Mouse (Mus musculus) limb, embryonic 11.5 days (tissue): ENCODE data around the gene Dbn1. TPM values are rescaled to one million over a fixed set of nuclear protein-coding genes. Genes with fewer than 3 reads are reported as not detected.
A peak's percentile ranks its signal among the peaks of the same experiment; 100 is the strongest.

Experiments
- ATAC-seq: fragments of 200-750 bp; cut with Nextera tagmentation; 2 replicates; pipeline ENCODE4 v1.8.0; 2017; ENCODE audit warnings: low read depth; ENCODE audit not compliant: insufficient number of reproducible peaks, low FRiP score, low TSS enrichment
- DNase-seq: peaks from one replicate; pipeline ENCODE4 v3.0.0-alpha.2; 2015; ENCODE audit warnings: low spot score
- H3K27ac ChIP-seq: fragments of 300-500 bp; sonication (generic); replicated peaks from 2 replicates; pipeline ENCODE4 v1.5.1; 2014; ENCODE audit warnings: low read depth, mild to moderate bottlenecking, low read length
- H3K27me3 ChIP-seq: fragments of 300-500 bp; sonication (generic); 2 replicates; pipeline ENCODE4 v1.6.1; 2014; ENCODE audit warnings: mild to moderate bottlenecking, low read length, mixed read lengths; ENCODE audit not compliant: control insufficient read depth, insufficient read depth
- H3K36me3 ChIP-seq: fragments of 300-500 bp; sonication (generic); 2 replicates; pipeline ENCODE4 v1.6.1; 2014; ENCODE audit warnings: mild to moderate bottlenecking, low read length, moderate library complexity, mixed read lengths; ENCODE audit not compliant: control insufficient read depth, insufficient read depth
- H3K4me1 ChIP-seq: fragments of 300-500 bp; sonication (generic); 2 replicates; pipeline ENCODE4 v1.6.1; 2014; ENCODE audit warnings: low read length, mixed read lengths; ENCODE audit not compliant: control insufficient read depth, insufficient read depth
- H3K4me2 ChIP-seq: fragments of 300-500 bp; sonication (generic); 2 replicates; pipeline ENCODE4 v1.6.1; 2014; ENCODE audit warnings: low read depth, mild to moderate bottlenecking, moderate library complexity; ENCODE audit not compliant: severe bottlenecking
- H3K4me3 ChIP-seq: fragments of 300-500 bp; sonication (generic); 2 replicates; pipeline ENCODE4 v1.5.1; 2014; ENCODE audit warnings: low read depth, low read length
- H3K9ac ChIP-seq: fragments of 300-500 bp; sonication (generic); 2 replicates; pipeline ENCODE4 v1.6.1; 2014; ENCODE audit warnings: mild to moderate bottlenecking, low read length
- H3K9me3 ChIP-seq: fragments of 300-500 bp; sonication (generic); 2 replicates; pipeline ENCODE4 v1.6.1; 2016; ENCODE audit warnings: low read length; ENCODE audit not compliant: control insufficient read depth
- WGBS: fragments of 180-500 bp; shearing (Covaris S2); extraction: QIAGEN DNeasy Blood & Tissue Kit; methylation state at CpG from one replicate; pipeline ENCODE4 v1.1.7; 2014; 5-methylcytosine and 5-hydroxymethylcytosine counted together
- polyA plus RNA-seq: library from polyadenylated mRNA; unstranded; fragments of >200 nt; fragmentation: Nextera tagmentation; extraction: Ambion mirVana; gene quantifications from 2 replicates; pipeline ENCODE4 v1.2.1, GENCODE M21; 2014

The Dbn1 gene
- polyA plus RNA-seq, 1 experiment from 2014 or later: 299 TPM

DNA sequence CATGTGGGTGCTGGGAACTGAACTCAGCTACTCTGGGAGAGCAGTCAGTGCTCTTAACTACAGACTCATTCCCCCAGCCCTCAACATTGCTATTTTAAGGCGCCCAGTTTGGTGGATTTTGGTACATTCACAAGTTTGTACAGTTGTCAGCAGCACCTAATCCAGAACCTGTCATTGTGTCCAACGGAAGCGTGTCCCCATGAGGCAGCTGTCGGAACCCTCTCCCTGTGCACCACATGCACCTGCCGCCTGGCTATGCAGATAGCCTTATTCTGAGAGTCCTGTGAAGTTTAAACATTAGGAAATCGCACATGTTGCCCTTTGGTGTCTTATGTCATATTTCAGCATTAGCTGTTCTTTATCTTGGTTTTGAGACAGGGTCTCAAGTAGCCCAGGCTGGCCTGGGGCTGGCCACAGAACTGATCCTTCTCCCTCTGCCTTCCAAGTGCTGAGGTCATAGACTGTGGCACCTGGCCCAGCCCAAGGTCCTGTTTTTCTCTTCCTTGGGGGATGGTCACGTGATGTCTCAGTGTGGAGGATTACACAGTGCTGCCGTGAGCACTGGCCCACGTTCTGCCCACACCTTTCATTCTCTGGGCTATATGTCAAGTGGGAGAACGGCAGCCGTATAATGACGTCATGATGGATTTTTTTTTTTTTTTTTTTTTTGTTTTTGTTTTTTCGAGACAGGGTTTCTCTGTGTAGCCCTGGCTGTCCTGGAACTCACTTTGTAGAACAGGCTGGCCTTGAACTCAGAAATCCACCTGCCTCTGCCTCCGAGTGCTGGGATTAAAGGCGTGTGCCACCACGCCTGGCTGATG, 38.0 kb upstream of the Dbn1 start:
- ATAC-seq (no peak), DNase-seq (no peak)
- 83% methylated on average over 16 of the region's 16 CpGs for WGBS
- Histone ChIP-seq H3K9ac (no peak overlapping the region), H3K27ac (no peak overlapping the region), H3K4me1 (peaks cover 5% of the 10 kb centered on the region), H3K36me3 (peaks cover 11% of the 10 kb centered on the region), H3K9me3 (no peaks in the 10 kb centered on the region), H3K4me2 (no peak overlapping the region), H3K27me3 (no peaks in the 10 kb centered on the region), H3K4me3 (no peak overlapping the region)

DNA sequence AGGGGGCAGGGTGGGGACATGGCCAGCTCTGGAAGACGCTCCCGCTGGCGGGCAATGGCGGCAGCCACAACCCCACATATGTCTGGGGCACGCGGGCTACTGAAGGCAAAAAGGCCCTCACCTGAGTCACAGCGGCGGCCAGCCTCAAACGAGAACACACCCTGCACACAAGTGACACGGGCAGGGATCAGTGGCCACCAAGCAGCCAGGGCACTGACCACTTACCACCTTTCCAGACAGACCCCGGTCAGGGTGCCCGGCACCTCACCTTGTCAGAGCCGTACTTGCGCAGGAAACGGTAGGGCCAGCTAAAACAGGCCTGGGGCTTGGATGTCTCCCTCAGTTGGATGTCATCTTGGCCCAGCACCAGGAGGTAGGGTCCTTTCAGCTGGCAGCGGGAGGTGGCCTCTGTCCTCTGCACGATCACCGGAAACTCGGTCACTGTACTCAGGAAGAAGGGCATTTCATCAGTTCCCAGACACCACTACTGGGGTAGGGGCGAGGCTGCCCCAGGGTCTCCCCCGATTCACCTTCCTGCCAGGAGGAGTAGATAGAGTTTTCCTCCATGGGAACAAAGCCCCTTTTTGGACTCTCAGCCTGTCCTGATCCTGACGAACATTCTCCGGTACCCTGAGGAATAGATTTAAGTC, 36.2 kb upstream of the Dbn1 start:
- ATAC-seq (no peak), DNase-seq (no peak)
- no peaks in the 10 kb centered on the region for H3K27me3 ChIP-seq
- no peaks in the 10 kb centered on the region for H3K9me3 ChIP-seq
- 0 out of 2 replicates have a peak, but pooled peaks cover 1% of the 10 kb centered on the region for H3K36me3 ChIP-seq
- peaks cover 5% of the 10 kb centered on the region for H3K4me1 ChIP-seq
- H3K4me3 ChIP-seq: no peak overlapping the region
- no peak overlapping the region for H3K4me2 ChIP-seq
- no peak overlapping the region for H3K27ac ChIP-seq
- WGBS: 93% methylated on average over 23 of the region's 23 CpGs
- H3K9ac ChIP-seq: no peak overlapping the region

DNA sequence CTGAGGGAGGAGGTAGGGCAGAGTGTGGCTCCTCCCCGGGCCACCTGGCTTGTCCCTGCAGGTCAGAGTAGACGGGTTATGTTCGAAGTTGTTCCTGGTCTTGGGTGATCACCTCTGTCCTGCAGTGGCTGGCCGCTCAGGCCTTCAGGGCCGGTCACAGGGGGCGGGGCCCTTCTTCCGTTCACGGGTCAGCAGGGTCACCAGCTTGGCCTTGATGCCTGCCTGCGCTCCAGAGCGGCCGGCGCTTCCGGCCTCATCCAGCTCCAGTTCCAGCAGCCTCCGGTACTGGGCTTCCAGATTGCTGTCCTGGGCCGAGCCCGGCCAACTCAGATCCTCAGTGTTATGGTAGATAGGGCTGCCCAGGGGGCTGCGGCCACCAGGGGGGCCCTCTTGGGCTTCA, 35.4 kb upstream of the Dbn1 start:
- ATAC-seq (no peak), DNase-seq (no peak)
- no peak overlapping the region; the same call in 1 of the 2 replicates for H3K27ac ChIP-seq
- WGBS: 58% methylated on average over 17 of the region's 17 CpGs
- H3K9ac ChIP-seq: no peak overlapping the region
- H3K4me1 ChIP-seq: peaks cover 5% of the 10 kb centered on the region
- H3K36me3 ChIP-seq: no peaks in the 10 kb centered on the region
- H3K9me3 ChIP-seq: no peaks in the 10 kb centered on the region
- no peak overlapping the region for H3K4me3 ChIP-seq
- no peaks in the 10 kb centered on the region for H3K27me3 ChIP-seq
- H3K4me2 ChIP-seq: no peak overlapping the region

DNA sequence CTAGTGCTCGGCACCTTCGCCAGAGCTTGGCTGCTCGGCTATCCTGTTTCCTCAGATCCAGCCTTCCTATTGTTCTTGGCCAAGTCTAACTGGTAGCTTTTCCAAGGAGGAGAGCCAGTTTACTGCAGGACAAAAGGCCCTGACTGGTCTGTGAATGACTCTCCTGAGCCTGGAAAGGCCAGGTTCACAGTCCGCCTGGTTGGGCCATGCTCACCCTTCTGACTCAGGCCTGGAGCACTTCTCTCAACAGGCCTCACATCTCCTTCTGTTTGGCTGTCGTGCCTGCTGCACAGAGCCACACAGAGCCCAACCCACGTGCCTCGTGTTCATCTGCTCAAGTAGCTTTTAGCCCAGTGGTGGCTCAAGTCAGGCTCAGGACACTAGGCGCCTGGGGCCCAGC, 34.8 kb upstream of the Dbn1 start:
- no peak for ATAC-seq
- Histone ChIP-seq H3K36me3 (no peaks in the 10 kb centered on the region), H3K4me3 (no peak overlapping the region), H3K9me3 (no peaks in the 10 kb centered on the region), H3K9ac (no peak overlapping the region), H3K27me3 (no peaks in the 10 kb centered on the region), H3K27ac (no peak overlapping the region; the same call in 1 of the 2 replicates), H3K4me2 (no peak overlapping the region), H3K4me1 (peaks cover 5% of the 10 kb centered on the region)
- no peak for DNase-seq
- 77% methylated on average over 8 of the region's 8 CpGs for WGBS

DNA sequence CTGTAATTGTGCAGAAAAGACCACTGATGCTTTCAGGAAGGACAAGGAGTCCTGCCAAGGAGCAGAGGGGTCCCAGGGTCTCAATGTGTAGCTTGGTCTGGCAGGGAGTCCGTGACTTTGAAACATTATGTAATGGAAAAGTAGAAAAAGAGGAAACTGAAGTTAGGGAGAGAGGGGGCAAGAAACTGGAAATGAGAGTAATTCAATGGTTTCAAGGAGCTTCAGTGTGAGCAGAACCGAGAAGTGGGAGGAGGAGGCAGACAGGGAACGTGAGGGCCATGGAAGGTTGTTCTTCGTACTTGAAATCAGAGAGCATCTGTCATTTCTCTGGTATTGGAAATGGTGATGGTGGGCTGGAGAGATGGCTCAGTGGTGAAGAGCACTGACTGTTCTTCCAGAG, 31.7 kb upstream of the Dbn1 start:
- Histone ChIP-seq H3K36me3 (no peaks in the 10 kb centered on the region), H3K27ac (no peak overlapping the region), H3K9ac (no peak overlapping the region), H3K4me3 (no peak overlapping the region), H3K4me2 (no peak overlapping the region), H3K4me1 (peaks cover 5% of the 10 kb centered on the region), H3K9me3 (no peaks in the 10 kb centered on the region), H3K27me3 (no peaks in the 10 kb centered on the region)
- 77% methylated on average over 4 of the region's 4 CpGs for WGBS
- no peak for ATAC-seq
- no peak for DNase-seq

DNA sequence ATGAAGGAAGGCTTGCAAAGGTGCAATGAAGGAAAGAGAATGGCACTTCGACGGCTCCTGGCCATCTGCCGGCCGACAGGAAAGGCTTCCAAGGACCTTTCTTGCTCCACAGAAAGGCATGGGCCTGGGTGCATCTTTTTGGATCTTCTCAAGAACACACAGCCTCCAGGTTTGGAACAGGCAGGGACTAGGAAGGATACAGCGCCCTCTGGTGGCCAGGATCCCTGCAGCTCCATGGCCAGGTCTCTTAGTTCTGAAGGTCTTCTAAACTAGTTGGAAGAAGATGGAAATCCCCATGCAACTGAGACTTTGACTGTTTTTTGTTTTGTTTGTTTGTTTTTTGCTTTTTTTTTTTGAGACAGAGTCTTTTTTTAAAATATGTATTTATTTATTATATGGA, 29.0 kb upstream of the Dbn1 start:
- DNase-seq (peak; percentile 95), ATAC-seq (no peak)
- Histone ChIP-seq H3K9me3 (no peaks in the 10 kb centered on the region), H3K4me1 (peaks cover 9% of the 10 kb centered on the region), H3K27me3 (no peaks in the 10 kb centered on the region), H3K4me3 (no peak overlapping the region), H3K36me3 (no peaks in the 10 kb centered on the region), H3K9ac (no peak overlapping the region), H3K27ac (no peak overlapping the region), H3K4me2 (no peak overlapping the region)
- whole genome bisulfite sequencing: 5% methylated on average over 5 of the region's 5 CpGs

DNA sequence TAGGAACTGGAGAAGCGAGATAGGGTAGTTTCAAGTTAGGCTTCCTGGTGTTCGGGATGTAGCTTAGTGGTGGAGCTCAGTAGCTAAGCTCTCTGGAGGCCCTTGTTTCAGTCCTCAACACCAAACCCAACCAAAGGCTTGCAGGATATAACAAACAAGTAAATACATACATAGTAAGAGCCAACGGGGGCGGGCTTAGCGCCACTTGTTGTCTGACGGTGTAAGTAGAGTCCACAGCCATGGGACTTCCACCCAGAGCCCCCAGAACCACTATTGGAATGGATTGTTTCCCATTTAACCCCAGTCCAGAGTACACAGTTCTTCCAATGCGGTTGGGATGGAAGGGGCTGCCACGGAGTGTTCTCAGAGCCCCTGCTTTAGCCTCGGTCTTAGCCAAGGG, 25.9 kb upstream of the Dbn1 start:
- Histone ChIP-seq H3K9ac (no peak overlapping the region), H3K27me3 (no peaks in the 10 kb centered on the region), H3K4me1 (peaks cover 27% of the 10 kb centered on the region), H3K4me3 (no peak overlapping the region), H3K36me3 (peaks cover 1% of the 10 kb centered on the region; the same call in 1 of the 2 replicates), H3K9me3 (no peaks in the 10 kb centered on the region), H3K4me2 (peak overlapping the region; percentile 86), H3K27ac (no peak overlapping the region)
- ATAC-seq: no peak
- no peak for DNase-seq
- 32% methylated on average over 9 of the region's 9 CpGs for WGBS

DNA sequence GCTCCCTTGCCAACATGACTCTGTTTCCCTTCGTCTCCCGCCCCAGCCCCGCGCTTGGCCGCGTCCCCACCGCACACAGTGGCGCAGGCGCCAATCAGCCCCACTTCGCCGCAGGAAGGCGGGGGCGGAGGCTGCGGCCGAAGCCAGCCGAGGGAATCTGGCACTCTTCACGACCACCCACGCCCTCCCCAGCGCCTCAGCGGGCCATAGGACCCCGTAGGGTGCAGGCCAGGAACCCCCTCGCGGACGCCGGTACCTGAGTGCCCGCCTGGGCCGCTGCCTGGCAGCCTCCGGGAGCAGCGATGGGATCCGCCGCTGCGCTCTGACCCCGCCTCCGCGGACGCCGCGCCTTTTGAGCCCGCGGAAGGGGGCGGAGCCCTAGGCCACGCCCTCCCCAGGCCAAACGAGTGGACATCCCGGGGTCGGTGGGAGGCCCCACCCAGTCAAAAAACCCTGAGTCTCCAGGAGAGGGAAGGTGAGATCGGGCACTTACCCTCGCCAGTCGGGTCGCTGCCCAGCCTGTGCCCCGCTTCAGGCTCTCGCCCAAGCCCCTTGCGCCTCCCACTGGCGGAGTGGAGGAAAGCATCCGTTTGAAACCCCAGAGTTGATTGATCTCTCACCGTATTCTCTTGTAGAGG, 25.3 kb upstream of the Dbn1 start, which contains the start of gene Pdlim7:
Pdlim7 (minus strand) TSS at position 566 of the 638 bp plus-strand sequence.
- H3K4me1 ChIP-seq: peaks cover 27% of the 10 kb centered on the region
- WGBS: under 1% methylated on average over 55 of the region's 55 CpGs
- DNase-seq: peak; percentile 94

More for the DNA sequence above, 25.3 kb upstream of the Dbn1 start, which contains the start of gene Pdlim7:
- ATAC-seq: peak; percentile 63
- Histone ChIP-seq H3K36me3 (peaks cover 6% of the 10 kb centered on the region; the same call in 1 of the 2 replicates), H3K9ac (peak within 1 kb of the TSS; percentile 91), H3K4me3 (peak within 1 kb of the TSS; percentile 96), H3K4me2 (peak within 1 kb of the TSS; percentile 86), H3K27me3 (no peaks in the 10 kb centered on the region), H3K9me3 (no peaks in the 10 kb centered on the region), H3K27ac (peak within 1 kb of the TSS; percentile 75)
